Mouse (Mus musculus): ENCODE data around the gene Olfr884. TPM values are rescaled to one million over a fixed set of nuclear protein-coding genes. Genes with fewer than 3 reads are reported as not detected.

The Olfr884 gene
- total RNA-seq (2021) (not detected), polyA plus RNA-seq (2012; rRNA removed) (not detected in 2 replicates)
- long read RNA-seq = 0 reads

DNA sequence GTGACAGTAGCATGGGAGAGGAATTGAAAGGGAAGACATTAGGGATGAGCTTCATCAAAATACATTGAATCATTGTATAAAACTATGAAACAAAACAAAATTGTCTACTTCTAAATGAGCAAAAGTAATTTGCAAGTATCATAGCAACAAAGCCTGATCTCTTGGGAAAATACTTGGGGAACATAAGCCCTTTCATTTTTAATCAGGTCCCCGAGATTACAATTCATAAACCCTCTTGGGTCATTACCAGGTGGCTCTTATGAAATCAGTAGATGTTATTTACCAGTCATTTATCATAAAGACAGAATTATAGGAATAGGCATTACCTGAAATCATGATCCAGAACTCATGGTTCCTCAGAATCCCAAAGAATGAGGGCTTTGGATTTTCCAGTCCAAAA, at the start of gene Olfr884:
Gene Olfr884, plus strand, starts transcription at position 301 of the 400 bp plus-strand sequence.
- H3K27me3 ChIP-seq (ENCODE audit: control insufficient read depth, insufficient read depth, low read length) = no peaks in the 10 kb centered on the region
- no peak for TF ChIP-seq EP300 (IDR thresholded peaks at IDR 0.05; ENCODE audit: insufficient read depth, low read depth, low read length)
- TF ChIP-seq CTCF (IDR thresholded peaks at IDR 0.05) = no peak
- no peak for TF ChIP-seq POLR2A (IDR thresholded peaks at IDR 0.05; ENCODE audit: insufficient read depth, low read depth, low read length)
- WGBS = 35% methylated on average over 1 of the region's 1 CpGs
- no peaks in the 10 kb centered on the region for H3K36me3 ChIP-seq (ENCODE audit: control insufficient read depth, insufficient read depth, low read length)
- no peak within 1 kb of the TSS for H3K27ac ChIP-seq
- no peak within 1 kb of the TSS for H3K4me3 ChIP-seq
- no peak for DNase-seq
- no peaks in the 10 kb centered on the region for H3K79me2 ChIP-seq (replicated peaks; ENCODE audit: control insufficient read depth, insufficient read depth, low read length)
- H3K4me1 ChIP-seq (ENCODE audit: control insufficient read depth, insufficient read depth, low read length) = no peaks in the 10 kb centered on the region
- H3K9ac ChIP-seq (ENCODE audit: low read depth, low read length) = no peak within 1 kb of the TSS
- intact Hi-C loops (cut with DNase I) = no loop called here

DNA sequence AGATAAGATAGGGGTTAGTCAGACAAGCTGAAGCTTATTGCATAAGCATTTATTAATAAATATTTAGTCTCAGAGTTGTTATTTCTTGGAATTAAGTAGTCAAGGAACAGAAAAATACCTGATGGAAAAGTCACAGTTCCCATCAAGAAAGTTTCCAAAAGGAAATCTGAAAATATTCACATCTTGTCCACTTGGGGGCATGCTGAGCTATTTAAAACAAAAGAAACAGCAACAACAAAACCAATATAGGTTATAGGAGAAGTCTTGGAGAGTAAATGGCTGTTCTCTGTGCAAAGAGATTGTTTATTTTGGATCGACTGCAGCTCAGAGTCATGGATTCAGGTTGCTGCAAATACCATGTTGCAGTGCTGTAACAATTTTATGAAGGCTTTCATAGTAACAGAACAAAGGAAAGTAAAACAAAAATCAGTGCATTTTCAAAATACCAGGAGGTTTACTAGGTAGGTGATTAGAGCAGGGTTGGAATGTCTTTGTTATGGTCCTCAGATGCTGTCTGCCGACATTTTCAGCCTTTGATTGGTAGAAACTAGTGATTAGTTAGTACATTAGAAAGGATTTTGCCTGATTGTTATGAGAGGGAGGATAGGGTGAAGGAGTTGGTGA, 47.7 kb upstream of the Olfr884 start:
- no peak overlapping the region for H3K9ac ChIP-seq (ENCODE audit: low read depth, low read length)
- H3K36me3 ChIP-seq (ENCODE audit: control insufficient read depth, insufficient read depth, low read length) = no peaks in the 10 kb centered on the region
- H3K27me3 ChIP-seq (ENCODE audit: control insufficient read depth, insufficient read depth, low read length) = no peaks in the 10 kb centered on the region
- no peaks in the 10 kb centered on the region for H3K79me2 ChIP-seq (replicated peaks; ENCODE audit: control insufficient read depth, insufficient read depth, low read length)
- no peak for TF ChIP-seq EP300 (IDR thresholded peaks at IDR 0.05; ENCODE audit: insufficient read depth, low read depth, low read length)
- TF ChIP-seq POLR2A (IDR thresholded peaks at IDR 0.05; ENCODE audit: insufficient read depth, low read depth, low read length) = no peak
- TF ChIP-seq CTCF (IDR thresholded peaks at IDR 0.05) = no peak
- no peak overlapping the region for H3K27ac ChIP-seq
- intact Hi-C loops (cut with DNase I) = no loop called here
- no peak overlapping the region for H3K4me3 ChIP-seq
- no peaks in the 10 kb centered on the region for H3K4me1 ChIP-seq (ENCODE audit: control insufficient read depth, insufficient read depth, low read length)
- 34% methylated on average over 2 of the region's 2 CpGs for WGBS
- DNase-seq = no peak

DNA sequence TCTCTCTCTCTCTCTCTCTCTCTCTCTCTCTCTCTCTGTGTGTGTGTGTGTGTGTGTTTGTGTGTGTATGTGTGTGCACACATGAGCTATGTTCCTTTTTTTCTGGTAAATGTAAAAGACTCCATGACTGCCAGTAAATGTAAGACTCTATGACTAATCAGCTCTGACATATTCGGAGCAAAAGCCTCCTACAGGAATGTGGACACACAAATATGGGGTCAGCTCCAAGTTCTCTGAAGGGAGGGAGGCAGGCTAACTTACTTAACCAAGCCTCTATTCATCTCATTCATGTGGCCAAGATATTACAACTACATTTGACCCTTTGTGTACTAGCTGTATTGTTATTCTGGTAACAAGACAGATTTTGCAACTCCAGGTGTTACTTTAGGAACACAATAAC, 46.3 kb upstream of the Olfr884 start:
- TF ChIP-seq POLR2A (IDR thresholded peaks at IDR 0.05; ENCODE audit: insufficient read depth, low read depth, low read length) = no peak
- TF ChIP-seq CTCF (IDR thresholded peaks at IDR 0.05) = no peak
- TF ChIP-seq EP300 (IDR thresholded peaks at IDR 0.05; ENCODE audit: insufficient read depth, low read depth, low read length) = no peak
- 26% methylated on average over 1 of the region's 1 CpGs for WGBS
- DNase-seq = no peak
- Histone ChIP-seq H3K27me3 (ENCODE audit: control insufficient read depth, insufficient read depth, low read length) (no peaks in the 10 kb centered on the region), H3K36me3 (ENCODE audit: control insufficient read depth, insufficient read depth, low read length) (no peaks in the 10 kb centered on the region), H3K9ac (ENCODE audit: low read depth, low read length) (no peak overlapping the region), H3K4me3 (no peak overlapping the region), H3K27ac (no peak overlapping the region), H3K79me2 (replicated peaks; ENCODE audit: control insufficient read depth, insufficient read depth, low read length) (no peaks in the 10 kb centered on the region), H3K4me1 (ENCODE audit: control insufficient read depth, insufficient read depth, low read length) (no peaks in the 10 kb centered on the region)
- intact Hi-C loops (cut with DNase I) = no loop called here

DNA sequence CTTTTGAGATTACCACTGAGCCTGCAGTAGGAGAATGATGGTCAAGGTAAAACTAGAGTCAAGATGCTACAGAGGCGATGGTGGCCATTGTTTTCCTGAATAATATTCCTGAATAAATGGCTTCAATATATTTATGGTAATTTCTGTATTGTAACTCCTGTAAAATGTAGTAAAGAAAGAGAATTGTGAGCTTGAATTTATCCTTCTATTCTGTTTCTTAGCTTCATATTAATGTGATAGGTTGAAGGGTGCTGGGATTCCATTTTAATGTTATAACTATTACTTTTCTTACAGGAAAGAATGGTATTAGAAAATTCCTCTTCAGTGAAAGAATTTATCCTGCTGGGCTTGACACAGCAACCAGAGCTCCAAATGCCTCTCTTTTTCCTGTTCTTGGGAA, 20.8 kb upstream of the Olfr884 start, which contains the start of gene Olfr883:
Gene Olfr883, plus strand, starts transcription at position 301 of the 400 bp plus-strand sequence.
- WGBS = 70% methylated on average over 1 of the region's 1 CpGs
- H3K27me3 ChIP-seq (ENCODE audit: control insufficient read depth, insufficient read depth, low read length) = no peaks in the 10 kb centered on the region

GRCm38 (mm10) chr9:38061022-38061421, 14.7 kb downstream of the Olfr884 start, which contains the start of gene Olfr885:
TSS of gene Olfr885 (plus strand) at chr9:38061322.
- H3K27me3 ChIP-seq (ENCODE audit: control insufficient read depth, insufficient read depth, low read length) = no peaks in the 10 kb centered on the region
- TF ChIP-seq CTCF (IDR thresholded peaks at IDR 0.05) (no peak), POLR2A (IDR thresholded peaks at IDR 0.05; ENCODE audit: insufficient read depth, low read depth, low read length) (no peak)
- no peaks in the 10 kb centered on the region for H3K36me3 ChIP-seq (ENCODE audit: control insufficient read depth, insufficient read depth, low read length)
- H3K4me3 ChIP-seq = no peak within 1 kb of the TSS
- H3K27ac ChIP-seq = no peak within 1 kb of the TSS
- H3K4me1 ChIP-seq (ENCODE audit: control insufficient read depth, insufficient read depth, low read length) = no peaks in the 10 kb centered on the region
- DNase-seq = no peak
- WGBS = 65% methylated on average over 3 of the region's 3 CpGs
- H3K9ac ChIP-seq (ENCODE audit: low read depth, low read length) = no peak within 1 kb of the TSS
- intact Hi-C loops (cut with DNase I) = no loop called here
- no peaks in the 10 kb centered on the region for H3K79me2 ChIP-seq (replicated peaks; ENCODE audit: control insufficient read depth, insufficient read depth, low read length)

More for the DNA sequence above, 20.8 kb upstream of the Olfr884 start, which contains the start of gene Olfr883:
- Histone ChIP-seq H3K4me1 (ENCODE audit: control insufficient read depth, insufficient read depth, low read length) (no peaks in the 10 kb centered on the region), H3K36me3 (ENCODE audit: control insufficient read depth, insufficient read depth, low read length) (no peaks in the 10 kb centered on the region), H3K27ac (no peak within 1 kb of the TSS), H3K9ac (ENCODE audit: low read depth, low read length) (no peak within 1 kb of the TSS), H3K4me3 (no peak within 1 kb of the TSS), H3K79me2 (replicated peaks; ENCODE audit: control insufficient read depth, insufficient read depth, low read length) (no peaks in the 10 kb centered on the region)
- intact Hi-C loops (cut with DNase I) = no loop called here
- no peak for TF ChIP-seq EP300 (IDR thresholded peaks at IDR 0.05; ENCODE audit: insufficient read depth, low read depth, low read length)
- no peak for TF ChIP-seq POLR2A (IDR thresholded peaks at IDR 0.05; ENCODE audit: insufficient read depth, low read depth, low read length)
- no peak for TF ChIP-seq CTCF (IDR thresholded peaks at IDR 0.05)
- DNase-seq = no peak

DNA sequence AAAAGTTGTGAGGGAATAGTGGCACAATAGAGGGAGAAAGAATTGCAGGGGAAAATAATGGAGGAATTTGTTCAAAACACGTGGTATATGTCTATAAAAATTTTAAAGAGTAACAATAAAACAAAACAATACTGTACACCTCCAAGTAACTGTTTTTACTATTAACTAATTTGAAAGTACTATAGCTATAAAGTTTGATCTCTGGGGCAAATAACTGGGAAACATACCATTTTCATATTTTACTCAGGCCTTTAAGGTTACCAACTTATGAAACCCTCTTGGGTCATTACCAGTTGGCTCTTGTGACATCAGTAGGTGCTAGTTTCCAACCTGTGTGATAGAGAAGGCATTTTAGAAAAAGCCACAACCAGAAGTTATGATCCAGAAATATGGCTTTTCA, 37.4 kb downstream of the Olfr884 start, which contains the start of gene Olfr887:
Gene Olfr887, plus strand, starts transcription at position 301 of the 400 bp plus-strand sequence.
- TF ChIP-seq POLR2A (IDR thresholded peaks at IDR 0.05; ENCODE audit: insufficient read depth, low read depth, low read length) (no peak), CTCF (IDR thresholded peaks at IDR 0.05) (no peak), EP300 (IDR thresholded peaks at IDR 0.05; ENCODE audit: insufficient read depth, low read depth, low read length) (no peak)
- H3K79me2 ChIP-seq (replicated peaks; ENCODE audit: control insufficient read depth, insufficient read depth, low read length) = no peaks in the 10 kb centered on the region
- intact Hi-C loops (cut with DNase I) = no loop called here
- no peak for DNase-seq
- H3K9ac ChIP-seq (ENCODE audit: low read depth, low read length) = no peak within 1 kb of the TSS
- H3K36me3 ChIP-seq (ENCODE audit: control insufficient read depth, insufficient read depth, low read length) = no peaks in the 10 kb centered on the region
- 63% methylated on average over 1 of the region's 1 CpGs for WGBS
- no peaks in the 10 kb centered on the region for H3K27me3 ChIP-seq (ENCODE audit: control insufficient read depth, insufficient read depth, low read length)
- no peak within 1 kb of the TSS for H3K4me3 ChIP-seq
- no peaks in the 10 kb centered on the region for H3K4me1 ChIP-seq (ENCODE audit: control insufficient read depth, insufficient read depth, low read length)
- no peak within 1 kb of the TSS for H3K27ac ChIP-seq

Other genes with a start within 250 kb of the Olfr884 start
- gene Olfr876, start 243.5 kb upstream of the Olfr884 start, total RNA-seq (2021) = not detected
- gene Olfr876, start 243.5 kb upstream of the Olfr884 start, polyA plus RNA-seq (2012; rRNA removed) = not detected in 2 replicates
- not detected for gene Olfr877, start 192.3 kb upstream of the Olfr884 start, total RNA-seq (2021)
- not detected in 2 replicates for gene Olfr877, start 192.3 kb upstream of the Olfr884 start, polyA plus RNA-seq (2012; rRNA removed)
- not detected for gene Olfr145, start 149.8 kb upstream of the Olfr884 start, total RNA-seq (2021)
- gene Olfr145, start 149.8 kb upstream of the Olfr884 start, polyA plus RNA-seq (2012; rRNA removed) = not detected in 2 replicates
- not detected for gene Olfr878, start 128.7 kb upstream of the Olfr884 start, total RNA-seq (2021)
- gene Olfr878, start 128.7 kb upstream of the Olfr884 start, polyA plus RNA-seq (2012; rRNA removed) = not detected in 2 replicates
- gene Olfr881, start 54.7 kb upstream of the Olfr884 start, total RNA-seq (2021) = not detected
- not detected in 2 replicates for gene Olfr881, start 54.7 kb upstream of the Olfr884 start, polyA plus RNA-seq (2012; rRNA removed)
- not detected for gene Olfr883, start 20.7 kb upstream of the Olfr884 start, total RNA-seq (2021)
- not detected in 2 replicates for gene Olfr883, start 20.7 kb upstream of the Olfr884 start, polyA plus RNA-seq (2012; rRNA removed)
- gene Olfr885, start 14.8 kb downstream of the Olfr884 start, total RNA-seq (2021) = not detected
- not detected in 2 replicates for gene Olfr885, start 14.8 kb downstream of the Olfr884 start, polyA plus RNA-seq (2012; rRNA removed)
- not detected for gene Olfr887, start 37.5 kb downstream of the Olfr884 start, total RNA-seq (2021)
- gene Olfr887, start 37.5 kb downstream of the Olfr884 start, polyA plus RNA-seq (2012; rRNA removed) = not detected in 2 replicates
- not detected for gene Olfr888, start 61.6 kb downstream of the Olfr884 start, total RNA-seq (2021)
- gene Olfr888, start 61.6 kb downstream of the Olfr884 start, polyA plus RNA-seq (2012; rRNA removed) = not detected in 2 replicates
- not detected for gene Olfr889, start 68.6 kb downstream of the Olfr884 start, total RNA-seq (2021)
- gene Olfr889, start 68.6 kb downstream of the Olfr884 start, polyA plus RNA-seq (2012; rRNA removed) = not detected in 2 replicates
- not detected for gene Olfr890, start 96.0 kb downstream of the Olfr884 start, total RNA-seq (2021)
- gene Olfr890, start 96.0 kb downstream of the Olfr884 start, polyA plus RNA-seq (2012; rRNA removed) = not detected in 2 replicates
- gene Olfr891, start 134.3 kb downstream of the Olfr884 start, total RNA-seq (2021) = not detected
- gene Olfr891, start 134.3 kb downstream of the Olfr884 start, polyA plus RNA-seq (2012; rRNA removed) = not detected in 2 replicates
- not detected for gene Olfr893, start 161.8 kb downstream of the Olfr884 start, total RNA-seq (2021)
- not detected in 2 replicates for gene Olfr893, start 161.8 kb downstream of the Olfr884 start, polyA plus RNA-seq (2012; rRNA removed)
- gene Olfr894, start 171.5 kb downstream of the Olfr884 start, total RNA-seq (2021) = not detected
- not detected in 2 replicates for gene Olfr894, start 171.5 kb downstream of the Olfr884 start, polyA plus RNA-seq (2012; rRNA removed)
- not detected for gene Olfr143, start 206.2 kb downstream of the Olfr884 start, total RNA-seq (2021)
- gene Olfr143, start 206.2 kb downstream of the Olfr884 start, polyA plus RNA-seq (2012; rRNA removed) = not detected in 2 replicates
- gene Olfr895, start 221.3 kb downstream of the Olfr884 start, total RNA-seq (2021) = not detected
- not detected in 2 replicates for gene Olfr895, start 221.3 kb downstream of the Olfr884 start, polyA plus RNA-seq (2012; rRNA removed)
- not detected for gene Olfr896-ps1, start 244.6 kb downstream of the Olfr884 start, total RNA-seq (2021)
- not detected in 2 replicates for gene Olfr896-ps1, start 244.6 kb downstream of the Olfr884 start, polyA plus RNA-seq (2012; rRNA removed)